Mouse (Mus musculus) heart, embryonic 12.5 days (tissue): ENCODE data around the gene Mettl24. TPM values are rescaled to one million over a fixed set of nuclear protein-coding genes. Genes with fewer than 3 reads are reported as not detected.
"Not testable (repeated sequence)": the region's sequence is repeated elsewhere in the genome, so short reads cannot be mapped to it uniquely, and the experiment has no call there.

Experiments used
- ATAC-seq: fragments of 200-750 bp; cut with Nextera tagmentation; 2 replicates; pipeline ENCODE4 v1.8.0; 2017; ENCODE audit warnings: moderate TSS enrichment, moderate library complexity; ENCODE audit not compliant: insufficient number of reproducible peaks, low FRiP score
- H3K27ac ChIP-seq: fragments of 300-500 bp; sonication (generic); 2 replicates; pipeline ENCODE4 v1.5.1; 2016; ENCODE audit warnings: mild to moderate bottlenecking, moderate library complexity; ENCODE audit not compliant: poor library complexity, severe bottlenecking
- H3K27me3 ChIP-seq: fragments of 300-500 bp; sonication (generic); replicated peaks from 2 replicates; pipeline ENCODE4 v1.6.1; 2016; ENCODE audit warnings: mild to moderate bottlenecking, moderate library complexity
- H3K36me3 ChIP-seq: fragments of 300-500 bp; sonication (generic); 2 replicates; pipeline ENCODE4 v1.6.1; 2016; ENCODE audit warnings: mild to moderate bottlenecking, moderate library complexity
- H3K4me1 ChIP-seq: fragments of 300-500 bp; sonication (generic); replicated peaks from 2 replicates; pipeline ENCODE4 v1.6.1; 2016; ENCODE audit warnings: mild to moderate bottlenecking
- H3K4me2 ChIP-seq: fragments of 300-500 bp; sonication (generic); 2 replicates; pipeline ENCODE4 v1.6.1; 2016; ENCODE audit warnings: mild to moderate bottlenecking, moderate library complexity
- H3K4me3 ChIP-seq: fragments of 300-500 bp; sonication (generic); 2 replicates; pipeline ENCODE4 v1.5.1; 2016; ENCODE audit warnings: mild to moderate bottlenecking
- H3K9ac ChIP-seq: fragments of 300-500 bp; sonication (generic); 2 replicates; pipeline ENCODE4 v1.6.1; 2016; ENCODE audit warnings: mild to moderate bottlenecking, moderate library complexity
- H3K9me3 ChIP-seq: fragments of 300-500 bp; sonication (generic); replicated peaks from 2 replicates; pipeline ENCODE4 v1.6.1; 2016; ENCODE audit warnings: mild to moderate bottlenecking, moderate library complexity
- WGBS: fragments of 180-500 bp; shearing (Covaris S2); methylation state at CpG from one replicate; pipeline ENCODE4 v1.1.7; 2016; 5-methylcytosine and 5-hydroxymethylcytosine counted together
- polyA plus RNA-seq: library from polyadenylated mRNA; unstranded; fragments of >200 nt; fragmentation: Nextera tagmentation; extraction: Ambion mirVana; gene quantifications from 2 replicates; pipeline ENCODE4 v1.2.1, GENCODE M21; 2016

Mettl24 gene
- polyA plus RNA-seq, 1 experiment from 2014 or later = 2.5 TPM

DNA sequence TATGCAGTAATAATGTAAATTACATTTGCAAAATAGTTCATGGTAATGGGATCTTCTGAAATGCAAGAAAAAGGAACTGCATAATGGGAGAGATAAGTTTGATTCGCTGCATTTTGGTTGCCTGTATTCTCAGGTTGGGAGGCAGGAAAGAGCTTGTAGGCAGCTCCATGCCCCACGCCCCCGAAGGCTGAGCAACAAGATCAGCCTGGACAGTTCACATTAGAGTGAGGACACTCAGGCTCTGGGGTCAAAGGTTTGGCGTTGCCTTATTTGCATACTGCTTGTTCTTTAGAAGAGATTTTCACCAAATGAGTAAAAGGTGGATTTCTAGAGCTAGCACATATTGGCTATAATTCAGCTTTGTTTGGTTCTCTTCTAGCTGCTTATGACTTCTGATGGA, 123.1 kb downstream of the Mettl24 start:
- Histone ChIP-seq H3K4me3 (no peak overlapping the region), H3K4me2 (no peak overlapping the region), H3K9me3 (no peaks in the 10 kb centered on the region), H3K36me3 (no peaks in the 10 kb centered on the region), H3K27ac (no peak overlapping the region), H3K4me1 (peaks cover 4% of the 10 kb centered on the region; the same call in 1 of the 2 replicates), H3K9ac (no peak overlapping the region), H3K27me3 (no peaks in the 10 kb centered on the region)
- ATAC-seq = no peak
- WGBS = 78% methylated on average over 4 of the region's 4 CpGs

DNA sequence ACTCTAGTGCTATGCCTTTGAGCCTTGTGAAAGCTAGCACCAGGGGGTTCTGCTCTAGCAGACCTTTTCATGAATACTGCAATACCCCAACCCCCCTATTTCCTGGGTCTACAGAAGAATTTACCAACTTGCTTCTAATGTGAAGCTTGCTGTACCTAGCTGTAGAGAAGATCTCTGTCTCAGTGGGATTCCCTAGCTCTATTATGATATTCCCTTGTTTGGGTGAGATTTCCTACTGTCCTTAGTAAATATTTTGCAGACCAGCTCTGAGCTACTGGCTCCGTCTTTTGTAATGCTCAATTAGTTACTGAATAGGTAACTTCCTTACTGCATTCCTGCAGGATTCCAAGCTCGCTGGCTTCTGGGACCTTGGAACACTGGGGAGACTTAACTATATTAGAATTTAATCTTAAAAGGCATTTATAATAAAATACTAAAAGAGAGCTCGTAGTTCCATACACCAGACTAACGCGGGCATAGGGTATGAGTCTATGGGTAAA, 126.4 kb downstream of the Mettl24 start:
- ATAC-seq, H3K9me3 ChIP-seq, H3K27ac ChIP-seq, H3K27me3 ChIP-seq, H3K9ac ChIP-seq, H3K4me1 ChIP-seq, H3K4me3 ChIP-seq, H3K36me3 ChIP-seq, H3K4me2 ChIP-seq: not testable (repeated sequence)
- 45% methylated on average over 5 of the region's 5 CpGs for WGBS

DNA sequence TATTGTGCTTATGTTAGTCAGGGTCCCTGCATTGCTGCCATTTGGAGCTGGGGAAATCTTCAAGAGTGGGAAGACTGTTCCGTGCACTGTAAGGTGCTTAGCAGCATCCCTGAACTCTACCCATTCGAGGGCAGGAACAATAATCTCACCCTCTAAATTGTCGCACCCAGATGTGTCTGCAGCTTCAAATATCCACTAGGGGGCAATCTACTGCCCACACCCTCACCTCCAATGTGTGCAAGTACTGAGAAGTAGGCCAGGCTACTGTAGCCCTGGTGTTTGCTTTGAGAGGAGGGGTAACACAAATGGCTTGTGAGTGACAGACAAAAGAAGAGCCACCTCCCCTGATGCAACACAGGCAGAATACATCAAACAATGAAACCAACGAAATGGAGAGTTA, 130.5 kb downstream of the Mettl24 start:
- Histone ChIP-seq H3K36me3 (no peaks in the 10 kb centered on the region), H3K4me3 (no peak overlapping the region), H3K27ac (no peak overlapping the region), H3K9me3 (0 out of 2 replicates have a peak, but pooled peaks cover 2% of the 10 kb centered on the region), H3K4me2 (no peak overlapping the region), H3K4me1 (no peaks in the 10 kb centered on the region), H3K9ac (no peak overlapping the region), H3K27me3 (no peaks in the 10 kb centered on the region)
- no peak for ATAC-seq
- 64% methylated on average over 4 of the region's 4 CpGs for WGBS

GRCm38 (mm10) chr10:40816471-40816870, 133.4 kb downstream of the Mettl24 start:
- ATAC-seq = no peak
- Histone ChIP-seq H3K4me2 (no peak overlapping the region), H3K27me3 (no peaks in the 10 kb centered on the region), H3K27ac (no peak overlapping the region), H3K4me3 (no peak overlapping the region), H3K4me1 (no peaks in the 10 kb centered on the region), H3K36me3 (no peaks in the 10 kb centered on the region), H3K9me3 (0 out of 2 replicates have a peak, but pooled peaks cover 2% of the 10 kb centered on the region), H3K9ac (no peak overlapping the region)
- 49% methylated on average over 6 of the region's 6 CpGs for WGBS

- no peaks in the 10 kb centered on the region for H3K4me1 ChIP-seq
- no peak for ATAC-seq
- H3K27ac ChIP-seq = no peak overlapping the region
- no peak overlapping the region for H3K9ac ChIP-seq
- H3K36me3 ChIP-seq = peaks cover 24% of the 10 kb centered on the region
- WGBS = 78% methylated on average over 6 of the region's 6 CpGs
- H3K9me3 ChIP-seq = no peaks in the 10 kb centered on the region
- H3K4me3 ChIP-seq = no peak overlapping the region
- no peak overlapping the region for H3K4me2 ChIP-seq
- H3K27me3 ChIP-seq = no peaks in the 10 kb centered on the region
Measured at GRCm38 (mm10) chr10:40825952-40826351, 142.9 kb downstream of the Mettl24 start.

DNA sequence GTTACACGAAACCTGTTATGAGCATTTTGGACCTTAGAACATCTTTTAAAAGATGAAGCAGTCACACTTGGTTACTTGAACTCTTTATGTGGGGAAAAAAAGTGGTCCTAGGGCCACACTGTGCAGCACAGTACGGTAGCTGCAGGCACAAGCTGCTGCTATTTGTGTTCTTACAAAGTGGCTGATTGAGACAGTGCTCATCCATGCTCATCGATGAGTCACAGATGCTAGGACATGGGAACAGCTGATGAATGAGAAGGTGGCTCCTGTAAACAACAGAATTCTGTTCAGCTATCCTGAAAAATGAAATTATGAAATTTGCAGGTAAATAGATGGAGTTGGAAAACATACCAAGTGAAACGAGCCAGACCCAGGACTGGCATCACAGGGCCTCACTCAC, 144.6 kb downstream of the Mettl24 start:
- WGBS = 86% methylated on average over 4 of the region's 4 CpGs
- no peak for ATAC-seq
- Histone ChIP-seq H3K36me3 (peaks cover 36% of the 10 kb centered on the region), H3K4me3 (no peak overlapping the region), H3K9ac (no peak overlapping the region), H3K27ac (no peak overlapping the region), H3K27me3 (no peaks in the 10 kb centered on the region), H3K4me2 (no peak overlapping the region), H3K9me3 (no peaks in the 10 kb centered on the region), H3K4me1 (no peaks in the 10 kb centered on the region)

DNA sequence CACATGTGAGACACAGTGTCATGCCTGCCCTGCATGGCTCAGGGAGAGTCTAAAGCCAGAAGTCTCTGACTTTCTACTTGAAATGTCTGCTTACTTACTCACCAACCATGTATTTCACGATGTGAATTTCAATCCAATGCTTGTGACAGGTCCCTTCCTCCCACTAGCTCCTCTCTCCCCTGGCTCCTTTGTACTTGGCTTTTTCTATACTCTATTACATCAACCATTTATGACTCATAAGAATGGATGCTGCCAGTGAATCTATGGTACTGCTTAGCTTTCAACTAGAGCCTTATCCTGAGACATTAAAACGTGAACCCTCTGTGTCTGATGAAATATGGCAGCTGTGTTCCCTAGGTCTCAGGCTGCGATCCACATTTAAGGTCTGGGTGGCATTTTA, 147.2 kb downstream of the Mettl24 start:
- no peaks in the 10 kb centered on the region for H3K9me3 ChIP-seq
- ATAC-seq = no peak
- no peak overlapping the region for H3K27ac ChIP-seq
- 85% methylated on average over 3 of the region's 3 CpGs for WGBS
- H3K4me2 ChIP-seq = no peak overlapping the region
- H3K36me3 ChIP-seq = peaks cover 55% of the 10 kb centered on the region
- no peaks in the 10 kb centered on the region for H3K27me3 ChIP-seq
- no peak overlapping the region for H3K9ac ChIP-seq
- H3K4me1 ChIP-seq = no peaks in the 10 kb centered on the region
- no peak overlapping the region for H3K4me3 ChIP-seq

GRCm38 (mm10) chr10:40831267-40831666, 148.2 kb downstream of the Mettl24 start:
- ATAC-seq = no peak
- Histone ChIP-seq H3K9me3 (no peaks in the 10 kb centered on the region), H3K36me3 (peaks cover 62% of the 10 kb centered on the region)

GRCm38 (mm10) chr10:40840086-40840485, 157.0 kb downstream of the Mettl24 start:
- WGBS = 74% methylated on average over 5 of the region's 5 CpGs
- peaks cover 60% of the 10 kb centered on the region for H3K36me3 ChIP-seq

More at GRCm38 (mm10) chr10:40831267-40831666, 148.2 kb downstream of the Mettl24 start:
- WGBS = 89% methylated on average over 5 of the region's 7 CpGs
- Histone ChIP-seq H3K4me1 (no peaks in the 10 kb centered on the region), H3K4me3 (no peak overlapping the region), H3K27me3 (no peaks in the 10 kb centered on the region), H3K27ac (no peak overlapping the region), H3K9ac (no peak overlapping the region), H3K4me2 (no peak overlapping the region)

DNA sequence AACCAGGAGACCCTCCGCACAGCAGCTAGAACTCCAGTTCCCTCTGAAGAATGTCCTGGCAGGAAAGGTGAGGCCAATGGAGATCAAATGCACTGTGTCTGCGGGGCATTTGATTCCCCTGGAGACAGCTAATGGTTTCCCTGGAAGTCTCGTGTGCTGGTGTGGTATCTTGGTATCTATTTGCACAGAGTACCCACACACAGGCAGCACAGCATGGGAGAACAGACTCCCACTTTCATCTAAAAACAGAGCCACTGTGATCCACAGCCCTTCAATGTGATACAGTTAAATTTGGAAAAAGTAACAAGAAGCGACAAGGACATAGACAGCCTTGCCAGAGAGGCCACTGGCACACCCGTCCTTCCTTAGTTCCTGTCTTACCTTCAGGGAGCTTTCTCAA, 160.8 kb downstream of the Mettl24 start:
- Histone ChIP-seq H3K36me3 (peaks cover 56% of the 10 kb centered on the region), H3K4me1 (peaks cover 14% of the 10 kb centered on the region), H3K27ac (peak overlapping the region; percentile 69), H3K9me3 (no peaks in the 10 kb centered on the region), H3K4me3 (no peak overlapping the region), H3K9ac (no peak overlapping the region), H3K4me2 (peak overlapping the region; percentile 54), H3K27me3 (no peaks in the 10 kb centered on the region)
- 70% methylated on average over 5 of the region's 5 CpGs for WGBS
- no peak for ATAC-seq

More at GRCm38 (mm10) chr10:40840086-40840485, 157.0 kb downstream of the Mettl24 start:
- ATAC-seq = no peak
- Histone ChIP-seq H3K27me3 (no peaks in the 10 kb centered on the region), H3K9me3 (no peaks in the 10 kb centered on the region), H3K4me1 (peaks cover 10% of the 10 kb centered on the region), H3K27ac (no peak overlapping the region), H3K9ac (no peak overlapping the region), H3K4me3 (no peak overlapping the region), H3K4me2 (no peak overlapping the region)

DNA sequence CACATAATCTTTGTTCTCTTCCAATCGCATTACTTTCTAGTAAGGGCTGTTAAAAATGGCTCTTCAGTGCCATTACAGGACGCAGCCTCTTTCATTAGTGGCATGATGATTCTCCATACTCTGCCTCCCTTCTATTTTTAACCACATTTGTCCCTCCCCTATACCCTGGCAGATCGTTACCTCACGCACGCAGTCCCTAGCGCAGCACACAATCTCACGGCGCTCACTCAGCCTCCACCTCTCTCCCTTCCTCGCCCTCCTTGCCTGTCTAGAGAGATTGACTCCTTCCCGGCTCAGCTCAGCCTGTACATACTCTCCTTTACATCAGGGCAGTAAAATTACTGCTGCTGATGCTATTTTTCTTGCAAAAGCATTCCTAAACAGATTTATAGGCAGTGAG, 161.5 kb downstream of the Mettl24 start:
- WGBS = 39% methylated on average over 10 of the region's 10 CpGs
- Histone ChIP-seq H3K4me2 (peak overlapping the region; percentile 54), H3K9ac (no peak overlapping the region), H3K27me3 (no peaks in the 10 kb centered on the region), H3K27ac (peak overlapping the region; percentile 69), H3K4me3 (no peak overlapping the region), H3K9me3 (no peaks in the 10 kb centered on the region), H3K36me3 (peaks cover 57% of the 10 kb centered on the region), H3K4me1 (peaks cover 14% of the 10 kb centered on the region)
- peak; percentile 42; the same call in 1 of the 2 replicates for ATAC-seq

DNA sequence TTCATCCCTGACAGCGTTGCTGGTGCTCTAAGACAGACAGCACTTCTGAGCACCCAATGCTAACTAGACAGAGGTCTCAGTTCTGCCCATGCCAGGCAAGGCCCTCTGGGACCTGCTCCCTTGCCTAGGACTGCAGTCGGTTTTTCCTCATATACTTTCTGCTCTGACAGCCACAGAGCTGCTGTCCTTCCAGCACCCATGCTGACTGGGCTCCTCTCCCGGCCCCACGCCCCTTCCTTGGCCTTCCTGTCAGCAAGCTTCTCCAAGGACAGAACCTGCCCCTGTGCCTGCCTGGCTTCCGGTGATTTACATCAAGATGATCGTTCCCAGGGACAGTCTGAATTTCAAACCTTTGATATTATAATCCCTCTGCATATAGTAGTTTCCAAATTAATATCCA, 162.5 kb downstream of the Mettl24 start:
- H3K9ac ChIP-seq = no peak overlapping the region
- no peaks in the 10 kb centered on the region for H3K9me3 ChIP-seq
- WGBS = 68% methylated on average over 6 of the region's 6 CpGs
- peaks cover 56% of the 10 kb centered on the region for H3K36me3 ChIP-seq
- no peaks in the 10 kb centered on the region for H3K27me3 ChIP-seq
- H3K4me1 ChIP-seq = peaks cover 14% of the 10 kb centered on the region
- H3K27ac ChIP-seq = no peak overlapping the region
- ATAC-seq = no peak
- no peak overlapping the region for H3K4me3 ChIP-seq
- H3K4me2 ChIP-seq = no peak overlapping the region
